Mouse (Mus musculus): ENCODE data around the gene Zfhx3. TPM values are rescaled to one million over a fixed set of nuclear protein-coding genes. Genes with fewer than 3 reads are reported as not detected.
A peak's percentile ranks its signal among the peaks of the same experiment; 100 is the strongest.

Zfhx3 gene
- polyA plus RNA-seq, 1 experiment from 2014 or later = 27.5 TPM

- ATAC-seq (replicated peaks; ENCODE audit: insufficient number of reproducible peaks, low FRiP score, low TSS enrichment, low read depth) (peak; percentile 74), DNase-seq (ENCODE audit: low spot score) (peak; percentile 80)
- peak overlapping the region; percentile 92 for H3K27ac ChIP-seq (replicated peaks; ENCODE audit: low read depth, low read length)
- H3K4me2 ChIP-seq (ENCODE audit: low read depth, low read length) = peak overlapping the region; percentile 94
- peak overlapping the region; percentile 82 for H3K4me3 ChIP-seq (ENCODE audit: low read depth, low read length)
- H3K36me3 ChIP-seq (replicated peaks; ENCODE audit: control insufficient read depth, insufficient read depth, low read depth, low read length) = no peaks in the 10 kb centered on the region
- H3K4me1 ChIP-seq (ENCODE audit: control insufficient read depth, insufficient read depth, low read length) = peaks cover 28% of the 10 kb centered on the region
- under 1% methylated on average over 53 of the region's 84 CpGs for WGBS
- peak overlapping the region; percentile 92 for H3K9ac ChIP-seq (replicated peaks; ENCODE audit: low read length)
- no peaks in the 10 kb centered on the region for H3K9me3 ChIP-seq (replicated peaks; ENCODE audit: control insufficient read depth, low read length)
- no peaks in the 10 kb centered on the region for H3K27me3 ChIP-seq (ENCODE audit: control insufficient read depth, insufficient read depth, low read length)
These were observed 772.4 kb downstream of the Zfhx3 start for GRCm38 (mm10) chr8:108714636-108715415.

GRCm38 (mm10) chr8:108715416-108715948 lies 773.0 kb downstream of the Zfhx3 start:
- WGBS = 7% methylated on average over 11 of the region's 11 CpGs
- Histone ChIP-seq H3K4me2 (ENCODE audit: low read depth, low read length) (peak overlapping the region; percentile 94), H3K4me3 (ENCODE audit: low read depth, low read length) (peak overlapping the region; percentile 82), H3K27ac (replicated peaks; ENCODE audit: low read depth, low read length) (peak overlapping the region; percentile 92), H3K9me3 (replicated peaks; ENCODE audit: control insufficient read depth, low read length) (no peaks in the 10 kb centered on the region), H3K27me3 (ENCODE audit: control insufficient read depth, insufficient read depth, low read length) (no peaks in the 10 kb centered on the region), H3K4me1 (ENCODE audit: control insufficient read depth, insufficient read depth, low read length) (peaks cover 30% of the 10 kb centered on the region), H3K9ac (replicated peaks; ENCODE audit: low read length) (peak overlapping the region; percentile 92), H3K36me3 (replicated peaks; ENCODE audit: control insufficient read depth, insufficient read depth, low read depth, low read length) (no peaks in the 10 kb centered on the region)
- DNase-seq (ENCODE audit: low spot score) = no peak
- ATAC-seq (replicated peaks; ENCODE audit: insufficient number of reproducible peaks, low FRiP score, low TSS enrichment, low read depth) = no peak

- peaks cover 29% of the 10 kb centered on the region for H3K4me1 ChIP-seq (ENCODE audit: control insufficient read depth, insufficient read depth, low read length)
- no peaks in the 10 kb centered on the region for H3K9me3 ChIP-seq (replicated peaks; ENCODE audit: control insufficient read depth, low read length)
- no peak for ATAC-seq (replicated peaks; ENCODE audit: insufficient number of reproducible peaks, low FRiP score, low TSS enrichment, low read depth)
- peak overlapping the region; percentile 31; the same call in 1 of the 2 replicates for H3K27ac ChIP-seq (replicated peaks; ENCODE audit: low read depth, low read length)
- no peaks in the 10 kb centered on the region for H3K36me3 ChIP-seq (replicated peaks; ENCODE audit: control insufficient read depth, insufficient read depth, low read depth, low read length)
- peak overlapping the region; percentile 92 for H3K9ac ChIP-seq (replicated peaks; ENCODE audit: low read length)
- H3K4me3 ChIP-seq (ENCODE audit: low read depth, low read length) = peak overlapping the region; percentile 82
- DNase-seq (ENCODE audit: low spot score) = no peak
- WGBS = 35% methylated on average over 7 of the region's 7 CpGs
- H3K4me2 ChIP-seq (ENCODE audit: low read depth, low read length) = peak overlapping the region; percentile 94
- no peaks in the 10 kb centered on the region for H3K27me3 ChIP-seq (ENCODE audit: control insufficient read depth, insufficient read depth, low read length)
These were observed 773.9 kb downstream of the Zfhx3 start for GRCm38 (mm10) chr8:108716291-108716811.

GRCm38 (mm10) chr8:108717545-108717944 lies 775.1 kb downstream of the Zfhx3 start:
- Histone ChIP-seq H3K27ac (replicated peaks; ENCODE audit: low read depth, low read length) (no peak overlapping the region), H3K4me2 (ENCODE audit: low read depth, low read length) (peak overlapping the region; percentile 22), H3K4me1 (ENCODE audit: control insufficient read depth, insufficient read depth, low read length) (peaks cover 27% of the 10 kb centered on the region), H3K9me3 (replicated peaks; ENCODE audit: control insufficient read depth, low read length) (no peaks in the 10 kb centered on the region), H3K4me3 (ENCODE audit: low read depth, low read length) (peak overlapping the region; percentile 9; the same call in 1 of the 2 replicates), H3K9ac (replicated peaks; ENCODE audit: low read length) (peak overlapping the region; percentile 32), H3K27me3 (ENCODE audit: control insufficient read depth, insufficient read depth, low read length) (no peaks in the 10 kb centered on the region), H3K36me3 (replicated peaks; ENCODE audit: control insufficient read depth, insufficient read depth, low read depth, low read length) (no peaks in the 10 kb centered on the region)
- no peak for ATAC-seq (replicated peaks; ENCODE audit: insufficient number of reproducible peaks, low FRiP score, low TSS enrichment, low read depth)
- no peak for DNase-seq (ENCODE audit: low spot score)
- 31% methylated on average over 8 of the region's 8 CpGs for WGBS

GRCm38 (mm10) chr8:108718031-108718430 lies 775.6 kb downstream of the Zfhx3 start:
- Histone ChIP-seq H3K4me3 (ENCODE audit: low read depth, low read length) (0 out of 2 replicates have a peak overlapping the region, but pooled peaks have one; percentile 1), H3K36me3 (replicated peaks; ENCODE audit: control insufficient read depth, insufficient read depth, low read depth, low read length) (no peaks in the 10 kb centered on the region), H3K9ac (replicated peaks; ENCODE audit: low read length) (peak overlapping the region; percentile 23; the same call in 1 of the 2 replicates), H3K4me2 (ENCODE audit: low read depth, low read length) (peak overlapping the region; percentile 22), H3K4me1 (ENCODE audit: control insufficient read depth, insufficient read depth, low read length) (peaks cover 26% of the 10 kb centered on the region), H3K9me3 (replicated peaks; ENCODE audit: control insufficient read depth, low read length) (no peaks in the 10 kb centered on the region), H3K27me3 (ENCODE audit: control insufficient read depth, insufficient read depth, low read length) (no peaks in the 10 kb centered on the region), H3K27ac (replicated peaks; ENCODE audit: low read depth, low read length) (no peak overlapping the region)
- 35% methylated on average over 6 of the region's 6 CpGs for WGBS
- DNase-seq (ENCODE audit: low spot score) (no peak), ATAC-seq (replicated peaks; ENCODE audit: insufficient number of reproducible peaks, low FRiP score, low TSS enrichment, low read depth) (no peak)

- H3K27me3 ChIP-seq (ENCODE audit: control insufficient read depth, insufficient read depth, low read length) = no peaks in the 10 kb centered on the region
- H3K4me3 ChIP-seq (ENCODE audit: low read depth, low read length) = no peak overlapping the region
- H3K9ac ChIP-seq (replicated peaks; ENCODE audit: low read length) = no peak overlapping the region
- H3K27ac ChIP-seq (replicated peaks; ENCODE audit: low read depth, low read length) = no peak overlapping the region
- WGBS = 79% methylated on average over 4 of the region's 4 CpGs
- H3K9me3 ChIP-seq (replicated peaks; ENCODE audit: control insufficient read depth, low read length) = no peaks in the 10 kb centered on the region
- H3K4me1 ChIP-seq (ENCODE audit: control insufficient read depth, insufficient read depth, low read length) = peaks cover 28% of the 10 kb centered on the region
- ATAC-seq (replicated peaks; ENCODE audit: insufficient number of reproducible peaks, low FRiP score, low TSS enrichment, low read depth) = no peak
- H3K36me3 ChIP-seq (replicated peaks; ENCODE audit: control insufficient read depth, insufficient read depth, low read depth, low read length) = no peaks in the 10 kb centered on the region
- H3K4me2 ChIP-seq (ENCODE audit: low read depth, low read length) = no peak overlapping the region
- DNase-seq (ENCODE audit: low spot score) = no peak
These were observed 778.4 kb downstream of the Zfhx3 start for GRCm38 (mm10) chr8:108720840-108721239.

GRCm38 (mm10) chr8:108722671-108723513 lies 780.4 kb downstream of the Zfhx3 start:
- Histone ChIP-seq H3K4me1 (ENCODE audit: control insufficient read depth, insufficient read depth, low read length) (peaks cover 23% of the 10 kb centered on the region), H3K27me3 (ENCODE audit: control insufficient read depth, insufficient read depth, low read length) (no peaks in the 10 kb centered on the region), H3K4me2 (ENCODE audit: low read depth, low read length) (no peak overlapping the region), H3K4me3 (ENCODE audit: low read depth, low read length) (no peak overlapping the region), H3K36me3 (replicated peaks; ENCODE audit: control insufficient read depth, insufficient read depth, low read depth, low read length) (no peaks in the 10 kb centered on the region), H3K9me3 (replicated peaks; ENCODE audit: control insufficient read depth, low read length) (no peaks in the 10 kb centered on the region), H3K9ac (replicated peaks; ENCODE audit: low read length) (no peak overlapping the region; the same call in 1 of the 2 replicates), H3K27ac (replicated peaks; ENCODE audit: low read depth, low read length) (0 out of 2 replicates have a peak overlapping the region, but pooled peaks have one; percentile 24)
- 16% methylated on average over 8 of the region's 8 CpGs for WGBS
- DNase-seq (ENCODE audit: low spot score) (no peak), ATAC-seq (replicated peaks; ENCODE audit: insufficient number of reproducible peaks, low FRiP score, low TSS enrichment, low read depth) (no peak)

Data from embryonic facial prominence, embryonic 11.5 days (tissue).